In genomic region chr1:118458279-118458678, GRCm38 (mm10) we compare ENCODE assay signal across 8 mouse cellular contexts.
A peak's percentile ranks its signal among the peaks of the same experiment; 100 is the strongest.
DNase-seq lines count a peak whose midpoint lies in the region; ATAC-seq and TF ChIP-seq lines count a peak whose summit lies in the region.

No protein-coding gene starts in this region.

- WGBS in heart, embryonic 13.5 days: 49% methylated on average over 3 of the region's 3 CpGs
- WGBS in hindbrain, embryonic 14.5 days: 56% methylated on average over 3 of the region's 3 CpGs
- WGBS in midbrain, embryonic 12.5 days: 61% methylated on average over 3 of the region's 3 CpGs

- no peak for ATAC-seq in heart, embryonic 13.5 days (ENCODE audit: extremely low read depth, insufficient number of reproducible peaks, low FRiP score, low TSS enrichment)
- ATAC-seq in hindbrain, embryonic 14.5 days (ENCODE audit: low FRiP score): no peak
- ATAC-seq in midbrain, embryonic 12.5 days (ENCODE audit: low FRiP score, low read depth): no peak
- no peak for ATAC-seq in megakaryocyte progenitor cell, adult 5-6 weeks (replicated peaks; ENCODE audit: poor library complexity)
- ATAC-seq in monocyte, adult 5-6 weeks (replicated peaks; ENCODE audit: insufficient number of reproducible peaks, low FRiP score, low TSS enrichment, poor library complexity, severe bottlenecking): no peak

- H3K4me2 ChIP-seq in heart, embryonic 13.5 days: peak overlapping the region; percentile 69
- peak overlapping the region; percentile 60 for H3K4me2 ChIP-seq in hindbrain, embryonic 14.5 days (replicated peaks)
- peak overlapping the region; percentile 71 for H3K4me2 ChIP-seq in midbrain, embryonic 12.5 days (replicated peaks)

- intact Hi-C loops in heart, postnatal 14 days (cut with DNase I): loop anchor here (2.0 to 5.0 kb wide), 3 partner anchors 36 to 121 kb away; partner anchors contain the start of gene Clasp1

- peak overlapping the region; percentile 98 for H3K27ac ChIP-seq in heart, embryonic 13.5 days (replicated peaks)
- no peak overlapping the region for H3K27ac ChIP-seq in ES-E14 (ENCODE audit: insufficient read depth, low read depth, low read length, poor library complexity, severe bottlenecking)
- no peak overlapping the region for H3K27ac ChIP-seq in hindbrain, embryonic 14.5 days
- H3K27ac ChIP-seq in midbrain, embryonic 12.5 days (replicated peaks): peak overlapping the region; percentile 58; the same call in 1 of the 2 replicates

- no peaks in the 10 kb centered on the region for H3K9me3 ChIP-seq in heart, embryonic 13.5 days
- no peaks in the 10 kb centered on the region for H3K9me3 ChIP-seq in ES-E14 (ENCODE audit: control insufficient read depth, insufficient read depth, low read depth, low read length)
- no peaks in the 10 kb centered on the region for H3K9me3 ChIP-seq in hindbrain, embryonic 14.5 days (ENCODE audit: control insufficient read depth, low read length)
- no peaks in the 10 kb centered on the region for H3K9me3 ChIP-seq in midbrain, embryonic 12.5 days

- peak overlapping the region; percentile 59 for H3K4me3 ChIP-seq in heart, embryonic 13.5 days
- no peak overlapping the region for H3K4me3 ChIP-seq in ES-E14 (ENCODE audit: insufficient read depth in 1 of 2, low read depth in 1 of 2, low read length in 2 of 2, poor library complexity in 1 of 2, severe bottlenecking in 1 of 2)
- H3K4me3 ChIP-seq in hindbrain, embryonic 14.5 days (replicated peaks; ENCODE audit: low read length): no peak overlapping the region
- no peak overlapping the region for H3K4me3 ChIP-seq in midbrain, embryonic 12.5 days

- H3K9ac ChIP-seq in heart, embryonic 13.5 days: peak overlapping the region; percentile 80
- no peak overlapping the region for H3K9ac ChIP-seq in ES-E14 (ENCODE audit: insufficient read depth, low read depth, low read length, poor library complexity, severe bottlenecking)
- H3K9ac ChIP-seq in hindbrain, embryonic 14.5 days: no peak overlapping the region; the same call in 1 of the 2 replicates
- 0 out of 2 replicates have a peak overlapping the region, but pooled peaks have one; percentile 20 for H3K9ac ChIP-seq in midbrain, embryonic 12.5 days (replicated peaks)

- no peaks in the 10 kb centered on the region for H3K27me3 ChIP-seq in heart, embryonic 13.5 days (replicated peaks)
- H3K27me3 ChIP-seq in hindbrain, embryonic 14.5 days (ENCODE audit: control insufficient read depth, insufficient read depth, low read length): no peaks in the 10 kb centered on the region
- no peaks in the 10 kb centered on the region for H3K27me3 ChIP-seq in midbrain, embryonic 12.5 days

- H3K36me3 ChIP-seq in heart, embryonic 13.5 days: peaks cover 20% of the 10 kb centered on the region
- no peaks in the 10 kb centered on the region; the same call in 1 of the 2 replicates for H3K36me3 ChIP-seq in ES-E14 (ENCODE audit: control insufficient read depth, insufficient read depth, low read length, poor library complexity, severe bottlenecking)
- H3K36me3 ChIP-seq in hindbrain, embryonic 14.5 days (replicated peaks; ENCODE audit: control insufficient read depth, insufficient read depth): peaks cover 15% of the 10 kb centered on the region
- peaks cover 24% of the 10 kb centered on the region for H3K36me3 ChIP-seq in midbrain, embryonic 12.5 days

- in situ Hi-C loops in ES-E14 (cut with MboI; ENCODE audit: low sequenced_read_pairs in 2 of 2, unreplicated experiment in 2 of 2): no loop called here

- no peak for DNase-seq in heart, postnatal 14 days
- no peak for DNase-seq in ES-E14 (ENCODE audit: low read depth, low spot score)
- DNase-seq in hindbrain, embryonic 14.5 days (ENCODE audit: low spot score): no peak
- no peak for DNase-seq in frontal cortex, postnatal 25 days (ENCODE audit: low spot score in 2 of 2)

- H3K4me1 ChIP-seq in heart, embryonic 13.5 days: peaks cover 39% of the 10 kb centered on the region
- H3K4me1 ChIP-seq in ES-E14 (ENCODE audit: control insufficient read depth in 2 of 2, insufficient read depth in 2 of 2, low read length in 2 of 2, poor library complexity in 1 of 2): peaks cover 2 to 6% of the 10 kb centered on the region in 2 experiments; a peak in 2 of 4 replicates
- H3K4me1 ChIP-seq in hindbrain, embryonic 14.5 days (replicated peaks; ENCODE audit: control insufficient read depth, insufficient read depth, low read length): peaks cover 30% of the 10 kb centered on the region
- peaks cover 47% of the 10 kb centered on the region for H3K4me1 ChIP-seq in midbrain, embryonic 12.5 days

TF ChIP-seq in ES-E14, 5 proteins besides CTCF, POLR2A, EP300 and RAD21:
- TF ChIP-seq ZNF384 (IDR thresholded peaks at IDR 0.05; ENCODE audit: low read depth, low read length) (peak; percentile 55; the same call in 1 of the 2 replicates), ZC3H11A (IDR thresholded peaks at IDR 0.05; ENCODE audit: borderline replicate concordance, low read depth, low read length) (no peak)
TF ChIP-seq in ES-E14: peak in this region for 1.

Comparison
In these comparisons a context has a peak if more than half of its experiments do, and no peak if none do; other contexts are left out.
1. H3K27ac ChIP-seq: peak in heart, embryonic 13.5 days (single experiment) and midbrain, embryonic 12.5 days (single experiment); none in ES-E14 (single experiment) and hindbrain, embryonic 14.5 days (single experiment).
2. H3K9ac ChIP-seq: peak in heart, embryonic 13.5 days (single experiment) and midbrain, embryonic 12.5 days (single experiment); none in ES-E14 (single experiment) and hindbrain, embryonic 14.5 days (single experiment).
3. Peak in every context shown above with its lines, with median percentiles within 50 percentile points of each other: H3K4me2 ChIP-seq.